Mouse (Mus musculus): ENCODE measurements around the gene Med28.

GRCm38 (mm10) chr5:45564054-45564453 lies 44.0 kb downstream of the Med28 start:
- TF ChIP-seq CTCF (IDR thresholded peaks at IDR 0.05; ENCODE audit: low read depth) (no peak), EP300 (IDR thresholded peaks at IDR 0.05; ENCODE audit: low read depth) (no peak)
